Mouse (Mus musculus): ENCODE data around the gene Rpia. TPM values are rescaled to one million over a fixed set of nuclear protein-coding genes. Genes with fewer than 3 reads are reported as not detected.
A peak's percentile ranks its signal among the peaks of the same experiment; 100 is the strongest.

Gene Rpia
- total RNA-seq, 2 experiments from 2014 or later = 11.1 to 14.3 TPM

DNA sequence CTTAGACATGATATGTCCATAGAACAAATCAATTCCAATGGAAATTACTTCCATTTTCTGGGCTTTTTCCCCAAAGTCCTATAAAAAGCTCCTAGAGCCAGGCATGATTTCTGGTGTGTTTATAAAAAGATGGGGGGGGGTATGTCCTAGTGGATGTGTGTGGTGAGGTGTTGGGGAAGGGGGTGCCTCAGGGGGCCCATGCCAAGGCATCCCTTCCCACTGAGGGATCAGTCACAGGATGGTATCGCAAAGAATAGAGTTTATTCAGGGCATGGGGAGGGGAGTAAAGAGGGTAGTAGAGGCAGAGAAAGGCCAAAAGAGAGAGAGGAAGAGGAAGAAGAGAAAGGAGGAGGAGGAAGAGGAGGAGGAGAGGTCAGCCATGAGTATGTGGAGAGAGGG, 14.5 kb upstream of the Rpia start:
- intact Hi-C loops (cut with DNase I) = no loop called here
- no peak for DNase-seq (ENCODE audit: low spot score in 2 of 2)

DNA sequence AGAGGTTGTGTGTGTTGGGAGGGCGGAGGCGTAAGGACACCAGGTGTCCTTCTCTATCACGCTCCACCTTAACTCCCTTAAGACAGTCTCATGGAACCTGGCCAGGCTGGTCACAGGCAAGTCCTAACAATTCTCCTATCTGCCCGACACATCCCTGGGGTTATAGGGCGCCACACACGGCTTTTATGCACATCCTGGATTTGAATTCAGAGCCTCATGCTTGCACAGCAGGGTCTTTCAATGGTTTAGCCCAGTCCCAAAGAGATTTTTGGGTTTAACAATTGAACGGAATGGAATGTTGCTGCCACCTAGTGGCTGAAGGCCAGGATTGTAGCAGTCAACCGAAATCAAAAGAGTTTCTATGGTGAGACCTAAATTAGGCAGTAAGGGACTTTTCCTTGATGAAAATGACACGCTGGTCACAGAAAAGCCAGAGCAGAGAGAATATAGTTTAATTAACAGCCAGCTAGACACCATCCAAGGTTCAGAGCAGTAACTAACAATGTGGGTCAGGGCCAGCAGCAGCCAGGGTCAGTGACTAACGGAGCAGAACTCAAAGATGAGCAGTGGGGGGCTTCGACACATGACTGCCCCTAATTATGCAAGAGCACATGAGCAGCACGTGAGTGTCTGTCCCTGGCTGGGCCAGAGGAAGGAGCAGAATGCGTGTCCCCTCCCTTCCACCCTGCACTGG, 13.9 kb upstream of the Rpia start:
- peak; percentile 42 to 72 for DNase-seq (ENCODE audit: low spot score in 2 of 2)
- intact Hi-C loops (cut with DNase I) = loop anchor here (2.0 kb wide), 2 partner anchors 75 to 115 kb away; no protein-coding TSS in a partner anchor

DNA sequence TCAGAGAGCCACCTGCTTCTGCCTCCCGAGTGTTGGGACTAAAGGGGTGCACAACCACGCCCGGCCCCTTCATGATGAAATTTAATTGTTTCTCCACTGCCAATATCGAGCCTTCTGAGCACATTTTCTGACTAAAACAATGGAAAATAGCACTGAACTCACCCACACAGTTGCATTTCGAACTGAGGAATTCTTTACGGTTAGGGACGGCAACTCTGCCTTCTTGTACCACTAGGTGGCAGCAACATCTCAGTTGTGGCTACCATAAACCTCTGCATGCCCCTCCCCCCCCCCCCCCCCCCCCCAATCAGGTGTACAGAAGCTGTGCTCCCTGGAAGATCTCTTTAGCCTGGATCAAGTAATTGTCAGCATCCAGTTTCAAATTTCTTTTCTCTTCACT, 13.2 kb upstream of the Rpia start:
- peak; percentile 31 to 56 for DNase-seq (ENCODE audit: low spot score in 2 of 2)
- intact Hi-C loops (cut with DNase I) = loop anchor here (2.0 kb wide), 2 partner anchors 76 to 116 kb away; no protein-coding TSS in a partner anchor

DNA sequence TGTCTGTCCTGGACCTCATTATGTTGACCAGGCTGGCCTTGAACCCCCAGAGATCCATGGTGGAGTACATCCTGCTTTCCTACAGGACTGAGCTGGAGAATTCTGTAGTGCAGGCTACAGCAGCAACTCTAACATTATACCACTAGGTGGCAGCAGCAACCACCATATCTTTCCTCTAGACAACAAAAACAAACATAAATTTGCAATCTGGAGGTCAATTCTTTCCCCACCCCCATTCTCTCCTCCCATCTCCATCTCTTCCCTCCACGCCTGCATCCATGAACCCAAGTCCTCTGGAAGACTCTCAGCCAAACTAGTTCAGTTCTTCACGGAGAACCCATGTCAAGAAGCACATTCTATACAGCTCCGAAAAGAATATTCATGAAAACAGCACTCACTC, 12.6 kb upstream of the Rpia start:
- DNase-seq (ENCODE audit: low spot score in 2 of 2) = no peak
- intact Hi-C loops (cut with DNase I) = loop anchor here (2.0 kb wide), 2 partner anchors 76 to 116 kb away; no protein-coding TSS in a partner anchor

DNA sequence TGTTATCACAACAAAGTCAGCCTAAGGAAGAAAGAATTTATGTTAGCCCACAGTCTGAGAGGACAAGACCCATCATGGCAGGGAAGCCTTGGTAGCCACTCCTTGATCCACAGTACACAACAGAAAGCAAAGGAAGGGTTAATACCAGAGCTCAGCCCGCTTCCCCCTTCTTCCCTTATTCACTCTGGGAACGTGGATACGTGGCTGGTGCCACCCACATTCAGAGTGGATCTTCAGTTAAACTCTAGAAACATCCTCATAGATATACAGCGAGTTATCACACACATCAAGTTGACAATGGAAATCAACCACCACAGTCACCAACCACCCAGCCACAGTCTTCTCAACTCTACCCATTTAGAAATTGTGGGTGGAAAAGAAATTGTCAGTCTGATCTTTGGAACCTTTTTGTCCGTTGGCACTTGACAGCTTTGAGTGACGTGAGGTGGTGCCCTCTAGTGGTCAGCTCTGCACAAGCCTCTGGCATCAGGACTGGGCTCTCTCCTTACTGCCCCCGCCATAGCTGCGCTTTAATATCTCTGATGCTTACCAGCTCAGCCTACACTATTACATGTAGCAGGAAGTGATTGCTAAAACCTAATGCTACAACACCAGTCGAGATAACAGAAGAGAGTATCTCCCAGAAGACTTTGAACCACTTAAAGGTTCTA, 5.7 kb upstream of the Rpia start:
- intact Hi-C loops (cut with DNase I) = no loop called here
- DNase-seq (ENCODE audit: low spot score in 2 of 2) = no peak

DNA sequence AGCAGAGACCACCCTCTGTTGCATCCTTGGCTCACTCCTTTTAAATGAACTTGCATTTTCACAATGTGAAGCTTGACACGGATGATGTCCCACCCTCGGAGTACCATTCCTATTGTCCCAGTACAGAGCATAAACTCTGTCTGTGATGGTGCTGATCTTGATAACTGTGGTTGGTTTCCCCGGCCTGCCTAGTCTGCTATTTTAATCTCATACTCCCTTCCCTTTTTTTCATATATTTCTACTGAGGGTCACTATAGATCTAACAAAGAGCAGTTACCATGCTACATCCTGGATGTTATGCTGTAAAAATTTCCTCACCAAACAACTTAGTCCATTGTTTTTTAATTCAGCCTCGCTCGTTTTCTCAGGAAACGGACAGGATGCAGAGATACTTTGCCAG, 4.9 kb upstream of the Rpia start:
- no peak for DNase-seq (ENCODE audit: low spot score in 2 of 2)
- intact Hi-C loops (cut with DNase I) = no loop called here

DNA sequence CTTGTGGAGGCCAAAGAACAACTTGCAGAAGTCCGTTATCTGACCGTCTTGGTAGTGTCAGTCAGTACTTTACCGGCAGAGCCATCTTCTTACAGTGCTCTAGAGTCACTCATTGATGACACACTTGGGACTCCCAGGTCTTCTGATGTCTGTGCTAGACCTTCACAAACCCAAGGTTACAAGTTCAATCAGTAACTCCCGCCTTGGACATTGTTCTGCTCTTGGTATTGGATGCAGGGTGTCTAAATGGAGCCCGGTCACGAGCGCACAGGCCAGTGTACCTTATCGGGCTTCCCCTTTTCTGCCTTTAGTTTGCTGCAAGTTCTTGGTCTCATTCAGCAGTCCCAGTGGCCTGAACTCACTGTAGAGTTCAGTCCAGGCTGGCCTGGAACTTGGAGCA, 612 bp upstream of the Rpia start:
- intact Hi-C loops (cut with DNase I) = no loop called here
- no peak for DNase-seq (ENCODE audit: low spot score in 2 of 2)

DNA sequence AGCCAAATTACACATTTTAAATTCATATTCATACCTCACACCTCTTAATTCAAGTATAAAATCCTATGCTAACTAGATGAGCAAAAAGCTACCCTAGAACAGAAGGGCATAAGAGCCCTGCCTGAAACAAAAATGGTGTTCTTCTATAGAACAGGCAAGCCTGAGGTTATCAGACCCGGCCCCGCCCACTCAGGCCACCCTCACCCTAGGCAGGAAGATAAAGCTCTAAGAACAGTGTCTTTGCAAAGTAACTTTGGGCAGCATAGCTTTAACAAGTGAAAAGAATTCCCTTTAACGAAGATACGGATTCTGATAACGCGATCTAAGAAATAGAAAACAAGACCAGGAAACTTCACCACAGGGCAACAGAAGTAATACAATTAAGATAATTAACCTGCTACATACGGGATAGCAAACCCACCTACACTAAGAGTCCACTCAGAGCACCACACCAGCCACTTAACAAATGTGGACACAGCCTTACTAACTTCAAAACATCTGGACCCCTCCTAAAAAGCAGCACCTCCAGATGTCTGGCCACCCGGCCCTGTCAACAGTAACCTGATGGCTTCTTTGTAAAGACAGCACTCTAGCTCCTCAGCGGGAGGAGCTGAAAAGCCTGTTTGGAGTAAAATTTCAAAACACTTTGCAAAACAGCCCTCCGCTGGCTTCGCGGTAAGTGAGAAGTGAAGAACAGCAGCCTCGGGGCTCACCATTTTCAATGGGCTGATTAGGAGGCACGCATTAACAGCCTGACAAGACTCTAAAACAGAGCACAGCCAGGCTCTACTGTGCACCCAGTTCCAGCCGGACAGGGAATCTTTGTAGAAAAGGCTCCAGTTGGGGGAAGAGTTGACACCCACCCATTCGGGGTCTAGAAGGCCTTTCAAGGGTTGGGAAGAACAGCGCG, 925 bp downstream of the Rpia start:
- intact Hi-C loops (cut with DNase I) = no loop called here
- DNase-seq (ENCODE audit: low spot score in 2 of 2) = peak in 1 of 2 experiments; percentile 18

DNA sequence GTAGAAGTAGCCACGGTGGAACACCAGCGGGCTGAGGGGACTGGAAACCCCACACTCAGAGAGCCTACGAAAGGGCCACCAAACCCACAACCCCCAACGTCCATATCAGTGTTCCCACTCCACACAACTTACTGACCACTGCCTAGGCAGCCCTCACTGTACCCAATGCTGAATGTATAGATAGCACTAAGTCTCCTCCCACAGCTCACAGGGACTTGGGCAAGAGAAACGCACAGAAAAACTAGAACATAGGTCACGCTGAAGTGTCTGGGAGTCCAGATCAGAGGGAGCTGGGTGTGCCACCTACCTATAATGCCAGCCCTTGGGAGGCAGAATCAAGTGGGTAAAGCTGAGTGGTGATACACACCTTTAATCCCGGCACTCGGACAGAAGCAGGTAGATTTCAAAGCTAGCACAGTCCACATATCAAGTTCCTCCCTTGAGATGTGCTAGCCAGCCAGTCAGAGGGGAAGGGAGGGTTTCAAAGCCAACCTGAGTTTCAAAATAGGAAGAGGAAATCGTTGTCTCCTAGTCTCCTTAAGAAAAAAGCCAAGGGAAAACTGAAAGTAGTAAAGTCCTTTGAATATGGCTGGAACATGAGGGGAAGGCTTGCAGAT, 1.9 kb downstream of the Rpia start:
- no peak for DNase-seq (ENCODE audit: low spot score in 2 of 2)
- intact Hi-C loops (cut with DNase I) = no loop called here

DNA sequence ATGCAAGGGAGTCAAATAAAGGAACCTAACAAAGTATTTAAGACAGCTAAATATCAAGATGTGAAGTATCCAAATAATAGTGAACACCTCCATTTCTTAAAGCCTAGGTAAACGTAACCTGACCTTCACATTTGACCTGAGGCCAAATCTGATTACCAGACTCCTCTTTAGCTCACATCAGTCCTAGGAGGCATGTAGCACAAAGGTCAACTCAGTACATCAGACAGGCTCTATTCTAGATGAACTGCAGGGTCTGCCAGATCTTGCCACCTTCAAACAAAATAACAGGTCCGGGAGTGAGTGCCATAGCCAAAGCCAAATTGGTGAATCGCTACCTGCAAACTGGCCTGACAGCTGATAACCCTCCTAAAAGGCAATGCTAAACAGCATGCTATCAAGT, 2.9 kb downstream of the Rpia start:
- no peak for DNase-seq (ENCODE audit: low spot score in 2 of 2)
- intact Hi-C loops (cut with DNase I) = no loop called here

DNA sequence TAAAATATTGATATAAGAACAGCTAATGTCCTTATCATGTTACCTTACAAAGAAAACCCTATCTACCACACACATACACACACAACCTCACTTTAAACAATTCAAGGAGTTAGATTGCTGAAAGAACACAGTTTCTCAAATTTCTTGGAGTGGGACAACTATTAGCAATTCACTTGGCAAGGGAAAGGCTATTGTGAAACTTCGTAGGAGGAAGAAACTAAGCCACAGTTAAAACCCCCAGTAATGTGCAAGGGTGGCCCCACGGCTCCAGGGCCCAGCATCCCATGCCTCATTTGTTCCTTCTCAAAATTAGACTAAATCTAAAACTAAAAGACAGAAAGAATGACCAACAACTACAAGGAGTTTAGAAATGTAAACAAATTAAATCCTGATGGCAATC, 4.5 kb downstream of the Rpia start:
- intact Hi-C loops (cut with DNase I) = no loop called here
- DNase-seq (ENCODE audit: low spot score in 2 of 2) = no peak

DNA sequence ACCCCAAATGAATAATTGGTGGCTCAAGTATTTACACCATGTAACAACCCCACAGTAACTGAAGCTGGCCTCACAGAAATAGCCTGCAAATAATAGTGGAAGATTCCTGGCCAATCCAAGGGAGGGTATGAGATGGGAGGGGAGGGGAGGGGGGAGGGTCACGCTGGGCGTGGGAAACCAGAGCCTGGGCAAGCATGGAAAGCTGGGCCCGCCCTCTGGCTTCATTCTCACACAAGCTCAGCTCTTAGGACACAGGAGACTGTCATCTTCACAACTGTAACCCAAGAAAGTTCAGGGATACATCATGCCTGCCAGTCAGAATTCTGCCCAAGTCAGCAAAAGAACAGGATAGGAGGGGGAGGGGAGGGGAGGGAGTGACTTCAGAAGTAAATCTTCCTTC, 6.2 kb downstream of the Rpia start:
- intact Hi-C loops (cut with DNase I) = no loop called here

DNA sequence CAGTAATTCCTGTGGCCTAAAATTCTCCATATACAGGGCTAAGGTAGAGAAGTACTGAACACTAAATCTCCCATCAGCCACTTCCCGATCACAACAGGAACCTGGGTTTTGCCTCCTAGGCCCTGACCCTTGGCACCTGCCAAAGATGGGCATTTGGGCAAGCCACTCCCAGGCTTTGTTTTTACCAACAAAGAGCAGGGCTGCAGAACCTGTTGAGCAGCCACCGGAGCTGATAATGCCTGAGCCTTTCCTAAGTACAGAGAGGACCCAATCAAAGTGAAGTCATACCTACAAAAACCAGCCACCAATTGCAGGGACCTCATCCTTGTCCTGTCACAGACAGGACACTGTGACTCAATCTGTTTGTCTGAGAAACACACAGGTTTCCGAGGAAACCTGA, 7.2 kb downstream of the Rpia start:
- intact Hi-C loops (cut with DNase I) = no loop called here
- no peak for DNase-seq (ENCODE audit: low spot score in 2 of 2)

More for the DNA sequence above, 6.2 kb downstream of the Rpia start:
- no peak for DNase-seq (ENCODE audit: low spot score in 2 of 2)

DNA sequence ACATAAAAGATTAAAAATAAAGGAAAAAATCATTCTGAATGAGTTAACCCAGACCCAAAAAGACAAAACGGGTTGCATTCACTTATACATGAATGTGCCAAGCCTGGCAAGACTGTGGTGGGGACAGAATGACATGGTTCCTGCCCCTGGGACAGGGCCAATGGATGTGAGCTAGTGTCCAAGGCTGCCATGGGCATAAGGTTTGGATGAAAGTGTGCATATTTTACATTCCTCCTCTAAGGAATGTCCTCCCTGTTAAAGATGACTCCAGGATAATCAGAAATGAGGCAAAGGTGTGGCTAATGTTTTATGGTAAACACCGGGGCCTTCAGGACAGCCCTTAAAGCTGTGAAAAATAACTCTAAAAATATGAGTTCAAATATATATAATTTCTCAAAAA, 10.7 kb downstream of the Rpia start:
- no peak for DNase-seq (ENCODE audit: low spot score in 2 of 2)
- intact Hi-C loops (cut with DNase I) = no loop called here

DNA sequence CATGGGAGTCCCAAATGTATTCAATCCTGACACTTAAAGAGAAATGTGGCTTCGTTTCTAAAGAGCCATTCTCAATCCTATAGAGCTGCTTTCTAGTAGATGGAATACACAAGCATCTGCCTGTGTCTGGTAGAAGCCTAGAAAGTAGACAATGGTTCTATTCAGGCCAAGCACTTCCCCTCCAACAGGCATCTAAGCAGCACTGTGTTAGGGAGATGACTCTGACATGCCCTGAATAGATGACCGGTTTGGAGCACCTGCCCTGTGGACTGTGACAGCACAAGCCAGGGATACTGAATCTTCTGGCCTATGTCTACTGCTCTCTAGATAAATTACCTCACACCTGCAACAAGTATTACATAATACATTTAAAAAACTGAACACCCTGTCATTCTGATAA, 17.7 kb downstream of the Rpia start:
- no peak for DNase-seq (ENCODE audit: low spot score in 2 of 2)
- intact Hi-C loops (cut with DNase I) = no loop called here

DNA sequence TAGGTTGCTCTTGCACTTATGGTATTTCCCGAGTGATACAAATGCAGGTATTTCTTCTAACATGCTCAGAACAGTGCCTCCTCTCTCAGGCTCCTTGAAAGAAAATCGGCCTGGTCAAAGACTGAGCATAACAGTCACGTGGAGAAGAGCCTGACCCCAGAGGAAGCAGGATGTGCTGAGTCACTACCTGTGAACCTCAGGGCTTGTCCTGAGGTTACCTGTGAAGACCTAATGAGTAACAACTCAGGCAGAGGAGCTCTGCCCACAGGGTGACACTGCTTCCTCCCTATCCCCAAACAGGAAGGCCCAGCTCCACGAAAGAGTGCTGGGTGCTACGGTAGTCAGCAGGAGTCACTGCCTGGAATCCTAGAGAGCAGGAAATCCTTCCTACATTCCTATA, 18.3 kb downstream of the Rpia start:
- no peak for DNase-seq (ENCODE audit: low spot score in 2 of 2)
- intact Hi-C loops (cut with DNase I) = no loop called here

DNA sequence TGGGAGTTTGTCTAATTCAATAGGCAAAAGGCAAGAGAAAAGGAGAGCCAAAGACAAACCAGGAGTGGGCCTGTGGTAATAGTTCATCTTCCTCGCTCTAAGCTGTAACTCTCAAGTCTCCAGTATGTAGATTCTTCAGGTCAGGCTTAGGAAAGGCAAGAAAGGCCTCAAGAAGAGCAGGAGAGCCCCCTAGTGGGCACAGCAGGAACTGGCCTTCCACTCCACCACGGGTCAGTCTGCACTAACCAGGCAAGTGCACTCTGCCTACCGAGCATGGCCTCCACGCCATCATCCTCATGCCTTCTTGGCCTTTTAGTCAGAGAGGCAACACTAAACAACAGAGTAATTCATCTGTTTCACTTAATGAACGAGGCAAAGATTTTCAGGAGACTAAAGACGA, 23.3 kb downstream of the Rpia start:
- intact Hi-C loops (cut with DNase I) = loop anchor here (2.0 kb wide), 1 partner anchor 54 kb away; no protein-coding TSS in a partner anchor
- peak; percentile 72 to 73 for DNase-seq (ENCODE audit: low spot score in 2 of 2)

DNA sequence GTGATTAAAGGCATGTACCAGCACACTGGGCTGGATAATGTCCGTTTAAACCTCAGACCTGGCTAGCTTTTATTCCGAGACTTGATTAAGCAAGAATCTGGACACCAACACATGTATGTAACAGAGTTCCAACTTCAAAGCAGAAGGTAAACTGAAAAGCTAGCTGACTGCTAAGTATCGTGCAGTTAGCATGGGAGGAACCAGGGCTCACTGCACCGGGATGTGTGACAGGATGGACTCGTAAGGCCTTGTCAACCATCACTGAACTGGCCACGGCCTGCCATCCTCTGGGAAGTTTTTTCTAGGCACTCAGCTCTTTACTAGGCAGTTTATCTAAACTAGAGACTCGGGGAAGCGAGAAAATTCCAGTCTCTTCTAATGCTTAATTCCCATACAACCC, 27.0 kb downstream of the Rpia start:
- intact Hi-C loops (cut with DNase I) = no loop called here

DNA sequence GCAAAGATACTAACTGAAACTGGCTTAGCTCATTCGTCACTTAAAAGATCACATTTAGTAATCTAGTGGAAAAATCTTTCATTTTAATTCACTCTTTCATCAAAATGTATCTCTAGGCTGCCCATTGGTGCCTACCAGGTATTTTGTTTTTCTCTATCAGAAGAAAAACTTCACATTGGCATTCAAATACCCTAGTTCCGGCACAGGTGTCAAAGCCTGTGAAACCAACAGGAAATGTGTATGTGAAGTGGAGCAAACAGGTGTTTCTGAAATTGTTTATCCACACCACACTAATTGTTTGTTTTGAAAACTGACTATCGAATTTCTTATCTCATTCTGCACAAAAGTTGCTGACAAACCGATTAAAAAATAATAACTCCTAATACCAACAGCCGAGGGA, 27.5 kb downstream of the Rpia start:
- DNase-seq (ENCODE audit: low spot score in 2 of 2) = no peak
- intact Hi-C loops (cut with DNase I) = no loop called here

More for the DNA sequence above, 27.0 kb downstream of the Rpia start:
- no peak for DNase-seq (ENCODE audit: low spot score in 2 of 2)

DNA sequence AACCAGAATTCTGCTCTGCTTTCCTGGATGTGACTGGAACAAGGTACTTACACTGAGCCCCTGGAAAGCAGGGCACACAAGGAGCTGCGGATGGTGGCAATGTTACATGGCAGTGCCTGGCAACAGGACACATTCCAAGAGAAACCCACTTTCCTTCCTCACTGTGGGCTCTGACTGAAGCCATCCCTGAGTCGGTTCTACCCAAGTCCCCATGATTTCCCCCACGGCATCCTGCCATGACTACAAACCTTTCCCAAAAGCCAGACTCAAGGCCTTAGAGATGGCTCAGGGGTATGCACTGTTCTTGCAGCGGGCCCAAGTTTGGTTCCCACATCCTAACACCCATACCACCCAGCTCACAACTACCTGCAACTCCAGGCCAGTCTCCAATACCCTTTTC, 28.2 kb downstream of the Rpia start:
- intact Hi-C loops (cut with DNase I) = no loop called here
- no peak for DNase-seq (ENCODE audit: low spot score in 2 of 2)

All from left cerebral cortex, postnatal 36 days (tissue).